Mouse (Mus musculus): Measurements from ENCODE around the gene Car12. TPM values are rescaled to one million over a fixed set of nuclear protein-coding genes. Genes with fewer than 3 reads are reported as not detected.

Gene Car12
- 2.9 and 3.9 TPM in 2 replicates for polyA plus RNA-seq (2012)

DNA sequence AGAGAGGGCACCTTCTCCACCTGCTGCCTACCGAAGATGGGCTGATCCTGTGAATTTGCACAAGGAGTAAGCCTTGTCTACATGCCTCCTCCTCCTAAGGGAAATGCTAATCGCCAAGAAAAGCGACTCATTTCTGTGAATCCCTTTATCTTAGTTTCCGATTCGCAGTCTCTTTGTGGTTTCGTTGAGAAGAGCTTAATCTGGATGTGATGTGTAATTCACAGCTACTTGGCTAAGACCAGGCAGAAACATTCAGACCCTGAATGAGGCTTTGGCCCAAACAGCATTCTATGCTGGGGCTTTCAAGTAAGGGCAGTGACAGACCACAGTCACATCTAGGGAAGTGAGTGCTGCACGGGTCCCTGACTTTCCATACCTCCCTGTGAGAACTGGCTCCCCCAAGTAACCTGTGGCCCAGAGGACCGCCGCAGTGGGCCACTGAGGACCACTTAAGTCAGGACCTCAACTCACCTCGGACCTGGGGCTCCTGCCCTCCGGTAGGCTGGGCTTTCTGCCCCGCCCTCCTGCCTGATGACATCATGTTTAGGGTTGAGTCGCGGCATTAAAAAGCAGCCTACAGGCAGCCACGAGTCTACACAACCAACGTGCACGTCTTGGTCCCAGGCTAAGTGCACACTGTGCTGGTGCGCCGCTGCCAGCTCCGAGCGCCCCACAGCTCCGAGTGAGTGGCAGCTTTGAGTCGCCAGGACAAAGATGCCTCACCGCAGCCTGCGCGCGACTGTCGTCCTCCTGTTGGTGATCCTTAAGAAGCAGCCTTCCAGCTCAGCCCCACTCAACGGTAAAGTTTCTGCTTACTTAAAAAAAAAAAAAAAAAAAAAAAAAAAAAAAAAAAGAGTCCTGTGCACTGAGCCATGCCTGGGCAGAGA is at the start of gene Car12:
Gene Car12, plus strand, starts transcription at position 552 of the 887 bp plus-strand sequence.

GRCm38 (mm10) chr9:66795464-66796324 is 82.2 kb downstream of the Car12 start, which contains the start of gene Aph1b:
Gene Aph1b (minus strand): TSS chr9:66795490.

GRCm38 (mm10) chr9:66796739-66797138 is 83.3 kb downstream of the Car12 start, which contains the start of gene Gm10647:
Gene Gm10647 (plus strand): TSS chr9:66797039.

Other genes starting within 250 kb of the Car12 start
- 1.0 and 1.4 TPM in 2 replicates for gene Fbxl22, start 199.1 kb upstream of the Car12 start, polyA plus RNA-seq (2012)
- 22.5 and 23.3 TPM in 2 replicates for gene Usp3, start 120.5 kb upstream of the Car12 start, polyA plus RNA-seq (2012)
- gene Aph1b, start 81.8 kb downstream of the Car12 start, polyA plus RNA-seq (2012): 0.28 and 0.44 TPM in 2 replicates
- gene Gm10647, start 83.4 kb downstream of the Car12 start, polyA plus RNA-seq (2012): not detected in 2 replicates
- gene Aph1c, start 121.0 kb downstream of the Car12 start, polyA plus RNA-seq (2012): 0.26 and 0.34 TPM in 2 replicates
- gene Rab8b, start 206.0 kb downstream of the Car12 start, polyA plus RNA-seq (2012): 3.7 and 4.7 TPM in 2 replicates
- 116 and 134 TPM in 2 replicates for gene Rps27l, start 232.4 kb downstream of the Car12 start, polyA plus RNA-seq (2012)

Data from megakaryocyte-erythroid progenitor cell, adult 5 weeks (primary cell).